Mouse (Mus musculus): ENCODE measurements around the gene Dhx8. TPM values are rescaled to one million over a fixed set of nuclear protein-coding genes. Genes with fewer than 3 reads are reported as not detected.

Dhx8 gene
- 23.8 TPM for polyA plus RNA-seq (2014; fragmentation: Illumina TruSeq; extraction: RNeasy Lipid Tissue Mini Kit (QIAGEN cat#74804); ENCODE audit: low read depth, low replicate concordance)

GRCm38 (mm10) chr11:101732518-101733440 is at the start of gene Dhx8:
Gene Dhx8, plus strand, starts transcription at chr11:101732919.

GRCm38 (mm10) chr11:101785143-101785851 is 52.6 kb downstream of the Dhx8 start, which contains the start of gene Etv4:
Gene Etv4, minus strand, starts transcription at chr11:101785371.

Other genes with a start within 250 kb of the Dhx8 start
- gene Brca1, start 181.0 kb upstream of the Dhx8 start, polyA plus RNA-seq (2014; fragmentation: Illumina TruSeq; extraction: RNeasy Lipid Tissue Mini Kit (QIAGEN cat#74804); ENCODE audit: low read depth, low replicate concordance), result 3.9 TPM
- 196 TPM for gene Nbr1, start 180.8 kb upstream of the Dhx8 start, polyA plus RNA-seq (2014; fragmentation: Illumina TruSeq; extraction: RNeasy Lipid Tissue Mini Kit (QIAGEN cat#74804); ENCODE audit: low read depth, low replicate concordance)
- gene Tmem106a, start 150.7 kb upstream of the Dhx8 start, polyA plus RNA-seq (2014; fragmentation: Illumina TruSeq; extraction: RNeasy Lipid Tissue Mini Kit (QIAGEN cat#74804); ENCODE audit: low read depth, low replicate concordance), result 8.6 TPM
- not detected for gene Gm11634, start 133.7 kb upstream of the Dhx8 start, polyA plus RNA-seq (2014; fragmentation: Illumina TruSeq; extraction: RNeasy Lipid Tissue Mini Kit (QIAGEN cat#74804); ENCODE audit: low read depth, low replicate concordance)
- 2.0 TPM for gene Rdm1, start 105.7 kb upstream of the Dhx8 start, polyA plus RNA-seq (2014; fragmentation: Illumina TruSeq; extraction: RNeasy Lipid Tissue Mini Kit (QIAGEN cat#74804); ENCODE audit: low read depth, low replicate concordance)
- gene Arl4d, start 67.4 kb upstream of the Dhx8 start, polyA plus RNA-seq (2014; fragmentation: Illumina TruSeq; extraction: RNeasy Lipid Tissue Mini Kit (QIAGEN cat#74804); ENCODE audit: low read depth, low replicate concordance), result 2.3 TPM
- gene Etv4, start 52.5 kb downstream of the Dhx8 start, polyA plus RNA-seq (2014; fragmentation: Illumina TruSeq; extraction: RNeasy Lipid Tissue Mini Kit (QIAGEN cat#74804); ENCODE audit: low read depth, low replicate concordance), result not detected
- 1.2 TPM for gene Meox1, start 161.5 kb downstream of the Dhx8 start, polyA plus RNA-seq (2014; fragmentation: Illumina TruSeq; extraction: RNeasy Lipid Tissue Mini Kit (QIAGEN cat#74804); ENCODE audit: low read depth, low replicate concordance)
- not detected for gene Sost, start 234.1 kb downstream of the Dhx8 start, polyA plus RNA-seq (2014; fragmentation: Illumina TruSeq; extraction: RNeasy Lipid Tissue Mini Kit (QIAGEN cat#74804); ENCODE audit: low read depth, low replicate concordance)

Data from adrenal gland, adult 10 weeks (tissue).